Mouse (Mus musculus) right cerebral cortex, postnatal 4 days (tissue): ENCODE data around the gene Prpf3.
"Not testable (repeated sequence)": the region's sequence is repeated elsewhere in the genome, so short reads cannot be mapped to it uniquely, and the experiment has no call there.

Experiments used
- DNase-seq: peaks from one replicate; pipeline ENCODE4 v3.0.0-alpha.2; 2022

The Prpf3 gene

GRCm38 (mm10) chr3:95879063-95879462 lies 23.4 kb upstream of the Prpf3 start:
- DNase-seq, result no peak

GRCm38 (mm10) chr3:95872048-95872447 lies 16.4 kb upstream of the Prpf3 start:
- no peak for DNase-seq

- DNase-seq, result peak; percentile 77
Observed at GRCm38 (mm10) chr3:95871392-95871867, 15.7 kb upstream of the Prpf3 start, which contains the start of gene Mrps21. Gene Mrps21, minus strand, starts transcription at chr3:95871519.

GRCm38 (mm10) chr3:95870976-95871375 lies 15.3 kb upstream of the Prpf3 start:
- DNase-seq, result no peak

GRCm38 (mm10) chr3:95867408-95867807 lies 11.7 kb upstream of the Prpf3 start:
- no peak for DNase-seq

- no peak for DNase-seq
Observed at GRCm38 (mm10) chr3:95866071-95866470, 10.4 kb upstream of the Prpf3 start.

- DNase-seq, result no peak
Observed at GRCm38 (mm10) chr3:95865571-95865970, 9.9 kb upstream of the Prpf3 start.

GRCm38 (mm10) chr3:95865050-95865449 lies 9.4 kb upstream of the Prpf3 start:
- no peak for DNase-seq

- DNase-seq, result no peak
Observed at GRCm38 (mm10) chr3:95863578-95863977, 7.9 kb upstream of the Prpf3 start.

GRCm38 (mm10) chr3:95861796-95862195 lies 6.1 kb upstream of the Prpf3 start:
- peak; percentile 52 for DNase-seq

- DNase-seq, result no peak
Observed at GRCm38 (mm10) chr3:95861216-95861615, 5.5 kb upstream of the Prpf3 start.

GRCm38 (mm10) chr3:95860323-95860722 lies 4.6 kb upstream of the Prpf3 start:
- no peak for DNase-seq

- not testable (repeated sequence) for DNase-seq
Observed at GRCm38 (mm10) chr3:95858278-95858677, 2.6 kb upstream of the Prpf3 start.

GRCm38 (mm10) chr3:95857050-95857449 lies 1.4 kb upstream of the Prpf3 start:
- DNase-seq, result not testable (repeated sequence)

- DNase-seq, result no peak
Observed at GRCm38 (mm10) chr3:95856115-95856514, 430 bp upstream of the Prpf3 start.

GRCm38 (mm10) chr3:95851317-95851716 lies 4.4 kb downstream of the Prpf3 start:
- DNase-seq, result no peak

GRCm38 (mm10) chr3:95850611-95851010 lies 5.1 kb downstream of the Prpf3 start:
- DNase-seq, result no peak

GRCm38 (mm10) chr3:95842503-95843214 lies 13.0 kb downstream of the Prpf3 start:
- DNase-seq, result no peak

GRCm38 (mm10) chr3:95839250-95839649 lies 16.4 kb downstream of the Prpf3 start:
- no peak for DNase-seq

GRCm38 (mm10) chr3:95829053-95829452 lies 26.6 kb downstream of the Prpf3 start:
- no peak for DNase-seq

- DNase-seq, result no peak
Observed at GRCm38 (mm10) chr3:95826275-95826674, 29.4 kb downstream of the Prpf3 start.

GRCm38 (mm10) chr3:95820046-95821010 lies 35.4 kb downstream of the Prpf3 start:
- no peak for DNase-seq

- DNase-seq, result peak; percentile 100
Observed at GRCm38 (mm10) chr3:95819351-95819985, 36.2 kb downstream of the Prpf3 start.
